Mouse (Mus musculus): Measurements from ENCODE around the gene Dmac1. TPM values are rescaled to one million over a fixed set of nuclear protein-coding genes. Genes with fewer than 3 reads are reported as not detected.
"Not testable (repeated sequence)": the region's sequence is repeated elsewhere in the genome, so short reads cannot be mapped to it uniquely, and the experiment has no call there.

The Dmac1 gene
- polyA plus RNA-seq, 1 experiment from 2014 or later: 96.9 TPM

DNA sequence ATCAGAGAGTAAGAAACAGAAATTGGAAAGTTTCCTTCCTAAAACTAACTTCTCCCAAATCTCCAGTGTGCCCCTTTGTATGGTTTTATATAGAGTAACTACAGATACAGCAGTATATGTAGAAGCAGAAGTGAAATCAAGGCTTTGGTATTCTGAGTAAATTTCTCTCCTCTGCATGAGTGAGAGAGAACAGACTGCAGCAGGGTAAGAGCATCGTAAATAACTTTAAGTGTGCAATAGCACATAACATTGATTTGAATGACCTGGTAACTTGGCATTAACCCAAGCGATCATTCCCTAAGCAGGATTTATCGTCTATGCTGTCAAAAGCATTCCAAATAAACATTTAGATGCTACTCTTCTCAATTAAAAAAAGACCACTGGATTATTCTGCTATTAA lies 18.7 kb downstream of the Dmac1 start:
- Histone ChIP-seq H3K27me3 (ENCODE audit: control insufficient read depth, insufficient read depth, low read length) (no peaks in the 10 kb centered on the region), H3K9ac (ENCODE audit: low read length) (no peak overlapping the region), H3K4me3 (ENCODE audit: low read length) (no peak overlapping the region), H3K9me3 (replicated peaks; ENCODE audit: control insufficient read depth, low read length) (no peaks in the 10 kb centered on the region), H3K4me1 (ENCODE audit: control insufficient read depth, insufficient read depth, low read length) (no peaks in the 10 kb centered on the region; the same call in 1 of the 2 replicates), H3K36me3 (ENCODE audit: control insufficient read depth, insufficient read depth) (no peaks in the 10 kb centered on the region), H3K27ac (ENCODE audit: low read length) (no peak overlapping the region), H3K4me2 (ENCODE audit: low read depth, low read length) (no peak overlapping the region)
- 67% methylated on average over 3 of the region's 3 CpGs for WGBS
- no peak for ATAC-seq (replicated peaks; ENCODE audit: extremely low read depth, insufficient read depth, low FRiP score)

DNA sequence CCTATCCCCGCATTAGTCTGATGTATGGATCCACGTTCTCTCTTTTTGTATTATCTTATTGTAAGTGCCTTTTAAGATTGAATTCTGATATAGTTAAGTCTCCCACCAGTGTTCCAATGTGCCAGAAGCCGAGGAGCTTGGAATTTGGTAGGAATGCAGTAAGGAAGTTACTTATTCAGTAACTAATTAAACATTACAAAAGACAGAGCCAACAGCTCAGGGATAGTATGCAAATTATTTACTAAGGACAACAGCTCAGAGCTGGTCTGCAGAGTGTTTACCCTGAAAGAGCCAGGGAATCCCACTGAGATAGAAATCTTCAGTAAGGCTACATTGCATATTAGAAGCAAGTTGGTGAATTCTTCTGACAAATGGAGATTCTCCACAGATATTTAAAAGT lies 43.5 kb downstream of the Dmac1 start:
- not testable (repeated sequence) for H3K9me3 ChIP-seq (replicated peaks; ENCODE audit: control insufficient read depth, low read length); H3K27me3 ChIP-seq (ENCODE audit: control insufficient read depth, insufficient read depth, low read length); H3K4me1 ChIP-seq (ENCODE audit: control insufficient read depth, insufficient read depth, low read length); H3K4me2 ChIP-seq (ENCODE audit: low read depth, low read length); H3K36me3 ChIP-seq (ENCODE audit: control insufficient read depth, insufficient read depth); H3K9ac ChIP-seq (ENCODE audit: low read length); ATAC-seq (replicated peaks; ENCODE audit: extremely low read depth, insufficient read depth, low FRiP score); H3K4me3 ChIP-seq (ENCODE audit: low read length); H3K27ac ChIP-seq (ENCODE audit: low read length)
- 42% methylated on average over 3 of the region's 3 CpGs for WGBS

Measured in heart, embryonic 16.5 days (tissue).